Mouse (Mus musculus) embryonic facial prominence, embryonic 10.5 days (tissue): Measurements from ENCODE around the gene Synj2. TPM values are rescaled to one million over a fixed set of nuclear protein-coding genes. Genes with fewer than 3 reads are reported as not detected.

Experiments
- DNase-seq: peaks from one replicate; pipeline ENCODE4 v3.0.0-alpha.2; 2017; ENCODE audit warnings: low spot score
- H3K27ac ChIP-seq: fragments of 300-500 bp; sonication (generic); replicated peaks from 2 replicates; pipeline ENCODE4 v1.5.1; 2016; ENCODE audit warnings: mild to moderate bottlenecking
- H3K27me3 ChIP-seq: fragments of 300-500 bp; sonication (generic); replicated peaks from 2 replicates; pipeline ENCODE4 v1.6.1; 2016; ENCODE audit warnings: low read depth, mild to moderate bottlenecking; ENCODE audit not compliant: poor library complexity, severe bottlenecking
- H3K36me3 ChIP-seq: fragments of 300-500 bp; sonication (generic); replicated peaks from 2 replicates; pipeline ENCODE4 v1.6.1; 2016; ENCODE audit warnings: mild to moderate bottlenecking, moderate library complexity
- H3K4me1 ChIP-seq: fragments of 300-500 bp; sonication (generic); 2 replicates; pipeline ENCODE4 v1.6.1; 2016
- H3K4me3 ChIP-seq: fragments of 300-500 bp; sonication (generic); 2 replicates; pipeline ENCODE4 v1.5.1; 2016; ENCODE audit warnings: mild to moderate bottlenecking, moderate library complexity
- H3K9me3 ChIP-seq: fragments of 300-500 bp; sonication (generic); 2 replicates; pipeline ENCODE4 v1.6.1; 2016; ENCODE audit warnings: mild to moderate bottlenecking
- WGBS: fragments of 180-500 bp; shearing (Covaris S2); methylation state at CpG from one replicate; pipeline ENCODE4 v1.1.7; 2016; 5-methylcytosine and 5-hydroxymethylcytosine counted together
- polyA plus RNA-seq: library from polyadenylated mRNA; unstranded; fragments of >200 nt; fragmentation: Nextera tagmentation; extraction: Ambion mirVana; gene quantifications from 2 replicates; pipeline ENCODE4 v1.2.1, GENCODE M21; 2016

The Synj2 gene
- polyA plus RNA-seq, 1 experiment from 2014 or later = 1.8 TPM

GRCm38 (mm10) chr17:5980860-5981259 is 39.8 kb downstream of the Synj2 start:
- Histone ChIP-seq H3K27ac (no peak overlapping the region), H3K36me3 (no peaks in the 10 kb centered on the region), H3K4me3 (no peak overlapping the region), H3K27me3 (0 out of 2 replicates have a peak, but pooled peaks cover 4% of the 10 kb centered on the region), H3K4me1 (peaks cover 38% of the 10 kb centered on the region), H3K9me3 (no peaks in the 10 kb centered on the region)
- DNase-seq = no peak
- WGBS = 38% methylated on average over 6 of the region's 6 CpGs

- Histone ChIP-seq H3K4me1 (peaks cover 32% of the 10 kb centered on the region), H3K36me3 (no peaks in the 10 kb centered on the region), H3K27me3 (0 out of 2 replicates have a peak, but pooled peaks cover 4% of the 10 kb centered on the region), H3K27ac (no peak overlapping the region), H3K4me3 (no peak overlapping the region), H3K9me3 (no peaks in the 10 kb centered on the region)
- no peak for DNase-seq
- 77% methylated on average over 6 of the region's 6 CpGs for WGBS
Measured at GRCm38 (mm10) chr17:5983150-5983549, 42.1 kb downstream of the Synj2 start.

- Histone ChIP-seq H3K4me1 (peaks cover 30% of the 10 kb centered on the region), H3K27me3 (0 out of 2 replicates have a peak, but pooled peaks cover 4% of the 10 kb centered on the region), H3K4me3 (no peak overlapping the region), H3K36me3 (no peaks in the 10 kb centered on the region), H3K9me3 (no peaks in the 10 kb centered on the region), H3K27ac (no peak overlapping the region)
- 76% methylated on average over 6 of the region's 6 CpGs for WGBS
- no peak for DNase-seq
Measured at GRCm38 (mm10) chr17:5983901-5984300, 42.8 kb downstream of the Synj2 start.

GRCm38 (mm10) chr17:5984700-5985231 is 43.7 kb downstream of the Synj2 start:
- Histone ChIP-seq H3K36me3 (no peaks in the 10 kb centered on the region), H3K4me1 (peaks cover 30% of the 10 kb centered on the region), H3K27ac (no peak overlapping the region), H3K27me3 (0 out of 2 replicates have a peak, but pooled peaks cover 4% of the 10 kb centered on the region), H3K9me3 (no peaks in the 10 kb centered on the region), H3K4me3 (no peak overlapping the region)
- 72% methylated on average over 13 of the region's 13 CpGs for WGBS
- no peak for DNase-seq

GRCm38 (mm10) chr17:5985271-5985670 is 44.2 kb downstream of the Synj2 start:
- WGBS = 88% methylated on average over 1 of the region's 1 CpGs
- Histone ChIP-seq H3K9me3 (no peaks in the 10 kb centered on the region), H3K27me3 (0 out of 2 replicates have a peak, but pooled peaks cover 4% of the 10 kb centered on the region), H3K36me3 (no peaks in the 10 kb centered on the region), H3K27ac (no peak overlapping the region), H3K4me1 (peaks cover 30% of the 10 kb centered on the region), H3K4me3 (no peak overlapping the region)
- no peak for DNase-seq

- Histone ChIP-seq H3K27ac (peak overlapping the region; percentile 65), H3K4me1 (peaks cover 30% of the 10 kb centered on the region)
Measured at GRCm38 (mm10) chr17:5987271-5988056, 46.4 kb downstream of the Synj2 start.

GRCm38 (mm10) chr17:5988102-5988501 is 47.0 kb downstream of the Synj2 start:
- 54% methylated on average over 4 of the region's 4 CpGs for WGBS
- Histone ChIP-seq H3K4me1 (peaks cover 33% of the 10 kb centered on the region), H3K9me3 (no peaks in the 10 kb centered on the region), H3K27ac (peak overlapping the region; percentile 65), H3K27me3 (no peaks in the 10 kb centered on the region), H3K36me3 (no peaks in the 10 kb centered on the region), H3K4me3 (peak overlapping the region; percentile 11; the same call in 1 of the 2 replicates)
- peak; percentile 53 for DNase-seq

More at GRCm38 (mm10) chr17:5987271-5988056, 46.4 kb downstream of the Synj2 start:
- Histone ChIP-seq H3K36me3 (no peaks in the 10 kb centered on the region), H3K4me3 (peak overlapping the region; percentile 11; the same call in 1 of the 2 replicates), H3K9me3 (no peaks in the 10 kb centered on the region), H3K27me3 (no peaks in the 10 kb centered on the region)
- peak; percentile 31 for DNase-seq
- 36% methylated on average over 11 of the region's 11 CpGs for WGBS

- H3K4me3 ChIP-seq = no peak overlapping the region
- no peak for DNase-seq
- no peaks in the 10 kb centered on the region for H3K9me3 ChIP-seq
- no peaks in the 10 kb centered on the region for H3K36me3 ChIP-seq
- no peak overlapping the region for H3K27ac ChIP-seq
- peaks cover 25% of the 10 kb centered on the region for H3K4me1 ChIP-seq
- WGBS = 56% methylated on average over 5 of the region's 5 CpGs
- no peaks in the 10 kb centered on the region for H3K27me3 ChIP-seq
Measured at GRCm38 (mm10) chr17:5992866-5993580, 51.9 kb downstream of the Synj2 start.

- Histone ChIP-seq H3K27ac (no peak overlapping the region), H3K4me1 (peaks cover 21% of the 10 kb centered on the region), H3K27me3 (no peaks in the 10 kb centered on the region), H3K4me3 (no peak overlapping the region), H3K36me3 (no peaks in the 10 kb centered on the region), H3K9me3 (no peaks in the 10 kb centered on the region)
- 81% methylated on average over 3 of the region's 3 CpGs for WGBS
- no peak for DNase-seq
Measured at GRCm38 (mm10) chr17:5993581-5994260, 52.6 kb downstream of the Synj2 start.

- WGBS = 88% methylated on average over 6 of the region's 6 CpGs
- Histone ChIP-seq H3K4me1 (peaks cover 21% of the 10 kb centered on the region), H3K9me3 (no peaks in the 10 kb centered on the region), H3K36me3 (no peaks in the 10 kb centered on the region), H3K4me3 (no peak overlapping the region), H3K27me3 (no peaks in the 10 kb centered on the region), H3K27ac (no peak overlapping the region)
- DNase-seq = no peak
Measured at GRCm38 (mm10) chr17:5994606-5995005, 53.5 kb downstream of the Synj2 start.

GRCm38 (mm10) chr17:5996589-5996988 is 55.5 kb downstream of the Synj2 start:
- Histone ChIP-seq H3K4me3 (no peak overlapping the region), H3K36me3 (no peaks in the 10 kb centered on the region), H3K27me3 (no peaks in the 10 kb centered on the region), H3K9me3 (no peaks in the 10 kb centered on the region), H3K27ac (no peak overlapping the region), H3K4me1 (peaks cover 21% of the 10 kb centered on the region)
- WGBS = 70% methylated on average over 14 of the region's 14 CpGs
- DNase-seq = peak; percentile 12
